Mouse (Mus musculus) gastrocnemius, postnatal 4 days (tissue): ENCODE measurements around the gene Tbxa2r. TPM values are rescaled to one million over a fixed set of nuclear protein-coding genes. Genes with fewer than 3 reads are reported as not detected.

Experiments
- DNase-seq, 2 experiments: peaks; one replicate each; pipeline ENCODE4 v3.0.0; 2021 to 2022; ENCODE audit warnings: low spot score in 2 of 2, mixed read lengths in 2 of 2
- total RNA-seq, 2 experiments: library from RNA; stranded (reverse); gene quantifications; 2 replicates each; pipeline ENCODE4 v1.2.3; 2021

The Tbxa2r gene
- total RNA-seq, 2 experiments from 2014 or later = 4.8 to 5.8 TPM

DNA sequence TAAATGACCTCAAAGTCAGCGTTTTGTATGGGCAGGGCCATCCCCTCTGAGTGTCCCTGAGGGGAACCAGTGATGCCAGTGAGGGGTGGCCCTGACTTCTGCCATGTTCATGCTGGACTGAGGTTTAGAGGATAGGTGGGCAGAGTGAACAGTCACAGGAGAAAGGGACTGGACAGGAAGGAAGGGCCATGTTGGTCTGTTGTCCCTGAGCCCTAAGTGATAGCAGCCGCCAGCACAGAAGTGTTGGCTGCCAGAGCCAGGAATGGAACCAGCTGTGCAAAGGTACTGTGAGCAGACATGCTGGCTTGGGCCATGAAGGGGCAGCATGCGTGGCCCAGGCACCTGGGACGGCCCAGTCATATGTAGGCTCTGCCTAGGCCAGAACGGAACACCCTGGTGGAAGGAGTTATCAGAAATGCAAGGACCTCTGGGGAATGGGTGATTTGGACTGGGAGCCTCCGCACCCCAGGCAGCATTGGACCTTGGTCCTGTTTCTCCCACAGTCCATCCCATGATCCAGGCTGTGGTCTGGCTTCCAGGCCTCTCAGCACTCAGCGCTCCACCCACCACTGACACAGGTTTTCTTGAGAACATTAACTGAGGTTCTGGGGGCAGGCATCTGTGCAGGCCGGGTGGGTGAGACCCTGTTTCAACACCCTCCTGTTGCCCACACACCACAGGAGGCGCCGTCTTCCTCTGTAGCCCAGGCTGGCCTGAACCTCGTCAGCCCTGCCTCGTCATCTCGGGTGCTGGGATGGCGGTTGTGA, 28.8 kb upstream of the Tbxa2r start:
- DNase-seq = no peak

DNA sequence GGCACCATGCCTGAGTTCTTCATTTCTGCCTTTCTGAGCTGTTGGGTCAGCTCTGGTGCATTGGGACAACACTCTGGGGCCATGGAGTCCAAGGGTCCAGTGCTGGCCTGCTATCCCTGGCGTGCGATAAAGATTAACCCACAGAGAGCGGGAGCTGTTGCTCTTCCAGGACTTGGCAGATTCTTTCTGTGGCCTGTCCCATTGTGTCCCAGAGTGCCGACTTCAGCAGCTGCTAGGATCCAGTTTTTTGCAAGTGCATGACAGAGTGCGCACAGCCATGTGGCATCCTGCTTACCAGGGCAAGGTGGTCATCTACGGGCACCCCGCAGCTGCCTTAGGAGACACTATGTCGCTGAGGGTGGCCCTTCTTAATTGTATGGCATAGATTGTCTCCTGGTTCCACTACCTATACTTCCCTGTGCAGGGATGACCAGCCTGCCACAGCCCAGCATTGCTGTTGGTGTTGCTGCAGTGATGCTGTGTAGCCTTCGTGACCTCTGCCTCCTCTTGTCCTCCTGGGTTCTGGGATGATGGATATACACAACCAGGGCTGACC, 28.1 kb upstream of the Tbxa2r start:
- no peak for DNase-seq

DNA sequence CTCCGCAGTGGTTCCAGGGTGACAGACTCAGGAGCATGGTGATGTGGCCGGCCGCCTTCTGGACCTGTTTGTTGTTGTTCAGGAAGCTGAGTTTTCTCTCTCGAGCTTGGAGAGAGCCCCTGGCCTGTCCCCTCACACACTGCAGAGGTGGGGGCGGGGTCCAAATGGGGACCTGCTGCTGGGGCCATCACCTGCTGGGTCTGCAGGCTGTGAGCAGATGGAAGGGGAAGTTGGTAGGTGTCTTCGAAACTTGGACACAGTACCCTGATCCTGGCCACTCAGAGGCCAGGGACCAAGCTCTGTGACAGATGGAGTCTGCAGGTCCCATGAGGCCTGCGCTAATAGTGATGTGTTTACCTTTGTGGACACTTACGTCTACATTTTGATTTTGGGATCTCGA, 27.2 kb upstream of the Tbxa2r start:
- no peak for DNase-seq

DNA sequence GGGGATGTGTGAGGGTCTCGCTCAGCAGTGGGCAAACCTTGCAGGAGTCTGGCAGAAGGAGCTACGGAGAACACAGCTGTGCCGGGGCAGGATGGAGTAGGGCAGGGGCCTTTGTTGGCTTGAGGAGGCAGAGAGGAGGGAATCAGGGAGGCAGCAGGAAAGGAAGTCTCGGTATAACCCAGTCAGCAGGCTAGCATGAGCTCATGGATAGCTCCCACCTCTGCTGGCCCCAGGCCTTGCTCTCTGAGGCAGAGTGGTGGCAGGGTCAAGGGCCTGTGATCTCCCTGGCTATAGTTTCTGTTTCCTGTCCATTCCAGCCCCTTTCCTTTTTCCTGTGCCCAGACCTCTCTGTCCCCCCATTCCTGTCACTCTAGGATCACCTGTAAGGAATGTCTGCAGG, 26.2 kb upstream of the Tbxa2r start:
- no peak for DNase-seq

DNA sequence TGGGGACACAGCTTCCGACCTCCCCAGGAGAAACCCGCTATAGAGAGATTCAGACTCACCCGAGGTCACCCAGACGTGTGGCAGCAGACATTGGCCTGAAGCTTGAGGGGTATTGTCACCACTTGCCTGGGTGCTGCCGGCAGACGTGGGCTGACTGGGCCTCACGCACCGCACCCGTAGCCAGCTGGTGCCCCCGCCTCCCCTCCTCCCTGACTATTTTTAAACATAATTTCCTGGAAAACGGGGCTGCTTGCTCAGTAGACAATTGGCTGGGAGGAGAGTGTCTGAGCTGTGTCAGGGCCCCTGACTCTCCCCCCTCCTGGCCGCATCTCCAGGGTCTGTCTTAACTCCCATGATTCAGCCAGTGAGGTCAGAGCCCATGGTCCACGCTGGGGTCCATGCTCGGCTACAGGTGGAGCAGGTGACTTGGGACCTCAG, 25.7 kb upstream of the Tbxa2r start:
- no peak for DNase-seq

DNA sequence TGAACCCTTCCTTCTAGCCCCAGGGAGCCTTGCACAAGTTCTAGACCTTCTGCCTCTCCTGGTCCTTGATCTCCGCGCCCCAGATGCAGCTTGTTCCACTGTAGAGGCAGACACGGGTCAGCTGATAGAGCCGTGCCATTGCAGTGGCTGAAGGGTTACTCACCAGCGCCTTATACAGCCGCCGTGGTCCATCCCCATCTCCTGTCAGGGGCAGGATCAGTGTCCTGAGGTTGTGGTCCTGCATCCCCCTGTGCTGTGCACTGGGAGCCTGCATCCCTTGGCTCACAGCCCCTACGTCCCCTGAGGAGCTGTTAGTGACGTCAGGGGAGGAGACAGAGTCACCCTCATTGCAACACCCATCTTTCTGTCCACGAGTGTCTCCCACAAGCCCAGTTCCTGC, 25.3 kb upstream of the Tbxa2r start:
- DNase-seq = no peak

DNA sequence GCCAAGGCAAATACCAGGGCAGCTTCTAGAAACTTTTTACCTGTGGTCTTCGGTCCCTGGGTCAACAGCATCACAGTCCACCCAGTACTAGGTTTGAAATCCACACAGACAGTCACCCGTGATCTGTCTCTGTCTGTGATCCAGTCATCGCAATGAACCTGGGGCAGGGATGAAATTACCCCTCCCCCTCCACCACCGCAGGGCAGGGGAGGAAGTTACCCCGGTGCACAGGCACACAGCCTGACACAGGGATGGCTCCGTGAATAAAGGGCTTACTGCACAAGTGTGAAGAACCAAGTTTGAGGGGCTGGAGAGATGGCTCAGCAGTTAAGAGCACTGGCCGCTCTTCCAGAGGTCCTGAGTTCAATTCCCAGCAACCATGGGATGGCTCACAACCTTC, 24.8 kb upstream of the Tbxa2r start:
- DNase-seq = no peak

DNA sequence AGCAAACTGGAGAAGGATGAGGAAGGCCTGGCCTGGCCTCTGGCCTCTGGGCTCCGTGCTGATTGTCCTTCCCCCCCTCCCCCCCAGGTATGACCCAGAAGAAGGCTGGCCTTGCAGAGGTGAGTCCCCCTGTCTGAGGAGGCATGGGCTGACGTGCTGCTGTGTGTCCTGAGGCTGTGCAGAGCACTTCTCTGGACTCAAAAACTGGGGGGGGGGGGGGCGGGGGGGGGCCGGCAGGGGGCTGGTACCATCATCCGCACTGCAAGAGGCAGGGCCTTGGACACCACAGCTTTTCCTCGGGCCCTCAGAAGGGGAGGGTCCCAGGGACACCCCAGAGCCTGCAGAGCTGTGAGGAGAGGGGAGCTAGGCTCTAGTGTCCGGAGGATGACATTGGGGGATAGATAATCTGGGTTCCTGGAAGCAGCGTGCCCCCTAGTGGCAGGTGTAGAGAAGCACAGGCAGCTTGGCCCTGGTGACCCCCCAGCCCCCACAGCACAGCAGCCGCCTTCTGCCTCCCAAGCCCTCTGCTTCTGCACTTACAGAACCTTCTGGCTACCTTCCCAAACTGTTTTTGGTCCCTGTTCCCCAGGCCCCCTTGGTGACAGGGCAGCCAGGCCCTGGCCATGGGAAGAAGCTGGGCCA, 23.8 kb upstream of the Tbxa2r start:
- no peak for DNase-seq

DNA sequence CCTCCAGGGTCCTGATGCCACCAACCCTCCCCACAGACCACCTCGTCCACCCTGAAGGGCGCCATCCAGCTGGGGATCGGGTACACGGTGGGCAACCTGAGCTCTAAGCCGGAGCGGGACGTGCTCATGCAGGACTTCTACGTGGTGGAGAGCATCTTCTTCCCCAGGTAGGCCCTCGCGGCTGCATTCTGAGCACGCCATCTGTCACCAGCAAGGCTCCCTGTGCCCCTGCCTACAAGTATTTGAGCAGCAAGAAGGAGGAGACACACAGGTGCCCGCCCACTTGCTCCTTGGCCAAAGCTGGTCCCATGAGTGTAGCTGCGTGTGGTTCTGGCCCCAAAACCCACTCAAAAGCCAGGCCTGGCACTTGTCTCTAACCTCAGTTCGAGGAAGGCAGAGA, 22.9 kb upstream of the Tbxa2r start:
- DNase-seq = no peak

DNA sequence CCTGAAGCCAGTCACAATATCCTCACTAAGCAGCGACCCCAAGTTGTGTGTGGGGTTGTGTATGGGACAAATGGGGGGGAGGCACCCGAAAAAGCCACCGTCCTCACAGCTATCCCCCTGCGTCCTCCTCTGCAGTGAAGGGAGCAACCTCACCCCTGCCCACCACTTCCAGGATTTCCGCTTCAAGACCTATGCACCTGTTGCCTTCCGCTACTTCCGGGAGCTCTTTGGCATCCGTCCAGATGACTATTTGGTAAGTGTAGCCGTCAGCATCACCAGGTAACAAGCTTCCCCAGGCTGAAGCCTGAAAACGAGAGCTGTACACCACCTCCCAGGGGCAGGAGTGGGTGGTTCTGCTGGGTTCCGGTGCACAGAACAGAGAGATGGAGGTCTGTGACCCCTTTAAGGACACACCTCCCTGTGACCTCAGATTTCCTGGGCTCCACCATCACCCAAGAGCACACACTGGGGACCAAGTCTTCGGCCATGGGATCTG, 22.3 kb upstream of the Tbxa2r start:
- no peak for DNase-seq

DNA sequence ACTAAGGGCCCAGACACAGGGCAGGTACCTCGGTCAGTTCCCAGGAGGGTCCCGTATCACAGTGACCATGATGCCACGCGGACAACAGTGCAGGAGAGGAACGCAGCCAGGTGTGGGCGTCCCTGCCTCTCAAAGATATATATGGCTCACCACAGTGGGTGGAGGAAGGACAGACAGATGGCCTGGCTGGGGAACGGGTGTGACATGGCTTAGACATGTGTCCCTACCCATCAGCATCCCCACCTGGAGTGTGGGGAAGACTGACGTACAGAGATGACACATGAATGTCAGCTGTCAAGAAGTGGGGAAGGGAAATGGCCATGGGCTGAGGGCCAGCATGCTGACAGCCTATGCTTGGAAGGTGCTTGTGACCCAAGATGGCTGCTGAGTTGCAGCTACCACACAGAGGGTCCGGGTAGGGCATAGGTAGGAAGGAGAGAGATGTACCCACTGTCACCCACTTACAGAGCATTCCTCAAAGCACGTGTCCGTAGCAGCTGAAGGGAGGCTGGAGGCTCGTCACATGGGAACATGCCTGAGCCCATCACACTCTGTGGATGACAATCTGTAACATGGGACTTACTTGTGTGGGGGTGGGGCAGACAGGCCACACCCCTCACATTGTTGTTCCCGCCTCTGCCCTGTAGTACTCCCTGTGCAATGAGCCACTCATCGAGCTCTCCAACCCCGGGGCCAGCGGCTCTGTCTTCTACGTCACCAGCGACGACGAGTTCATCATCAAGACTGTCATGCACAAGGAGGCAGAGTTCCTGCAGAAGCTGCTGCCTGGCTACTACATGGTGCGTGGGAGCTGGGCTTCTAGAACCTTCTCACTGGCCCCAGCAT, 21.5 kb upstream of the Tbxa2r start:
- no peak for DNase-seq

DNA sequence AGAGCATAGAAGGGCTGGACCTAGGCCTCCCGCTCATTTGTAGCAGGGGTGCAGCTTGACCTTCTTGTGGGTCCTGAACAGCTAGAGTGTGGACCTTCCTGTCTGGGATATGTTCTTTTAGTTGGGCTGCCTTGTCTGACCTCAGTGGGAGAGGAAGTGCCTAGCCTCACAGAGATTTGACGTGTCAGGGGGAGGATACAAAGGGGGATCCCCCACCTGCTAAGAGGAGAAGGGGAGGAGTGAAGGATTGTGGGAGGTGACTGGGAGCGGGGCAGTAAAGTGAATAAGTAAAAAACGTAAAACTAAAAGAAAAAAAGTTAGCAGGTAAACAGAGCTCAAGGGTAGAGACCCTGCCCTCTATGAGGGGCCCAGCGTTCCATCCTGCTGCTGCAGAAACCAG, 19.0 kb upstream of the Tbxa2r start:
- no peak for DNase-seq

DNA sequence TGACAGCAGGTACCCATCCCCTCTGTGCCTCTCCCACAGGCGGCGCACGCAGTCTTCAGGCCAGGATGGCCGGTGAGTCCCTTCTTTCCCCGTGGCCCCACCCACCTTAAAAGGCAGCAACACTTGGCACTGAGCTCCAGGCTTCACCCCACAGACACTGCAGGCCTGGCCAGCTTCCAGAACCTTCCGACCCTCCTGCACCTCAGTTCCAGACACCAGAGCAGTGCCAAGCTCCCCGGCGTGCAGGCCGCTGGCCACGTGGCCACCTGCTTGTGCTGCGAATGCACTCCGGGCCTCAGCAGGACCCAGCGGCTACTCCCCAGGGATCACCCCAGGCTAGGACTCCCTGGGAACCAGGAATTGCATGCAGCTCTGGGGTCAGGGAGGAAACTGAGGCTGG, 14.9 kb upstream of the Tbxa2r start:
- DNase-seq = no peak

DNA sequence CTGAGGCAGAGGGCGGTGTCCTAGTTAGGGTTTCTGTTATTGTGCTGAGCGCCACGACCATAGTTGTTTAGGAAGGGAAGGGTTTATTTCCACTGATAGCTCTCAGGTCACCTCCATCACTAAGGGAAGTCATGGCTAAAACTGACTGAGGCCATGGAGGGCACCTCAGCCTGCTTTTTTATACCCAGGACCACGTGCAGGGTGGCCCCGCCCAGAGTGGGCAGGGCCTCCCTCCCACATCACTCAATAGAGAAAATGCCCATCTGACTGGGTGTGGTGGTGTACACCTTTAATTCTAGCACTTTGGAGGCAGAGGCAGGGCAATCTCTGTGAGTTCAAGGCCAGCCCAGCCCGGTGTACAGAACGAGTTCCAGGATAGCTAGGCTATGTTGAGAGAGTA, 14.3 kb upstream of the Tbxa2r start:
- no peak for DNase-seq

DNA sequence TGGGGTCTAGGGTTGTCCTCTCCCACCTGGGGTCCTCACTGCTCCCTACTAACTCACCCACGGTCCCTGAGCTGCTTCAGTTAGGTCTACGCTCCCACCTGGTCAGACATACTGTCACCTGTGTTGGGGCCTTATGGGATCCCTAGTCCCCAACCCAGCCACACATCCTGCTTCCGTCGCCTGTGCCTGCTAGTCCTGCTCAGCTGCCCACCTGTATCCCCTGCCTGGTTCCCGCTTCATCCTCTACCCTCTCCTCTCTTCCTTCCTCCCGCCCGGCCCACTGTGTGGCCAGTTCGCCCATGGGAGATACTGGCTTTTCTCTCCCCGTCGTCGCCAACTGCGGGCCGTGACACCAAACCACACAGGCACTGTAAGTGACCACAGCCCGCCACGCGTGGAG, 12.9 kb upstream of the Tbxa2r start:
- no peak for DNase-seq

DNA sequence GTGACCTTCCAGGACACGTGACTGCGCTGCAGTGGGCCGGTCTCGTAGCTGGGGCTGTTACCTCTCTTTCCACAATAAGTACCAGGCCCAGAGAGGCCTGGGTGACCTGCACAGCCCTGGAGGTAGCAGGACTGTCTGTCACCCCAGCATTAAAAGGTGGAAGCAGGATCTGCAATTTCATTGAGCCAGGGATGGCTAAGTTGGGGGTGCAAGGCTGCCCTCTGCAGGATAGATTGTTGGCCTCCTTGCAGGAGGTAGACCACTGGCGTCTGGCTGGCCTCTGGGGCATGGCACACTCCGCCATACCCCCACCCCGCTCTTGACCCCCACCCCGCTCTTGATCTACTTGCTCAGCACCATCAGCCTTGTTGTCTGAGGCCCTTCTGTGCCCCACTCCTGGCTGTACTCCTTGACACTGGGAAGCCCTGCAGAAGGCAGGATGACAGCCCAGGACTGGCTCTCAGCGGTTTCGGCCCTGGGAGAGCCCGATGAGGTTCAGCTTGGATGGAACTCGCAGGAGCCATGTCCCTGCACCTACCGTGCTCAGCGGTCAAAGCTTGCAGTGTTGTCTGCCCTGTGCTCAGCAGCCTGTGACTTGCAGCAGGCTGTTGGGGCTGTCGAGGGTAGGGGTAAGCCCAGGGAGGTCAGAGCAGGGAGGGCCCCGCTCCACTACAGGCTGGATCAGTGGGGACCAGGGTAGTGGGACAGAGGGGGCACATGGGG, 12.0 kb upstream of the Tbxa2r start:
- DNase-seq = no peak

DNA sequence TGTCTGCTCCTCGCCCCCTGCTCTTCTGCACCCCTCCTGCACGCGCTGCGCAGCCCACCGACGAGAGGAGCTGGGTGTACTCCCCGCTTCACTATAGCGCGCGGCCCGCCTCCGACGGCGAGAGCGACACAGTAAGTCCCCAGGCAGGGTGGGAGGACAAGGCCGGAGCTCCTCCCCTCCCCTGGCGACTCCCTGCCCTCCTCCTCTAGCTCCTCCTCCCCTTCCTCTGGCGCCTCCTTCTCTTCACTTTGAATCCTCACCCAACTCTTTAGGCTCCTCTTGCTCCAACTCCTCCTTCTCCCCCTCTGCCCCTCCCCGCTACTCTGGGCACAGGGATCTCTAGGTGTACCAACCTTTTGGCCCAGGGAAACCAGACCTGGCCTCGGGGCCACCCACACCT, 11.3 kb upstream of the Tbxa2r start:
- no peak for DNase-seq

DNA sequence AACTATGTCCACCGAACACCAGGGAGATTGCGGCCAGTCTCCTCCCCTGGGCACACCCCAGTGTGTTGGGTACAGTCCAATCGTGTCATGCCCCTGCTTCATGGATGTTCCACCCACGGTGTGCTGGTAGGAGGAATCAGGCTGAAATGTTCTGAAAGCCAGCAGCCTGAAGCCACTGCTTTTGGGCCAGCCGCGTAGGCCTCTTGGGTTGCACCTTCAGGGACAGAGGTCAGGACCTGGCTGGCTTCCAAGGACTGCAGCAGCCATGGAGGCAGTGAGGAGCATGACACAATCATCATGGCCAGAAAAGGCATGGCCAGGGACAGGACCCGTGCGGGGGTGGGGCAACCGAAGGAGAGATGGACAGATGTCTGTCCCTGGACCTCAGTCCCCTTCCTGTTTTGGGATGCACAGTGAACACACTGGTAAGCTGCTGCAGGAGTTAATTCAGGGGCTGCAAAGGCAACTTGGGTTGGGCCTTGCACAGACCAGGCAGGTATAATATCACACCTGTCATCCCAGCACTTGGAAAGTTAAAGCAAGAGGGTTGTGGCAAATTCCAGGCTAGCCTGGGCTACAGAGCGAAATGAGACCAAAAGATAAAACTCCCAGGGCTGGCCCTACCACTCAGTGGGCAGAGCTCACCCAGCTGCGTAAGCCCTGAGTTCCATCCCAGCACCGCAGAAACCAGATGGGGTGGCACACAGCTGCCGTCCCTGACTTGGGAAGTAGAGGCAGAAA, 9.8 kb upstream of the Tbxa2r start:
- DNase-seq = no peak

DNA sequence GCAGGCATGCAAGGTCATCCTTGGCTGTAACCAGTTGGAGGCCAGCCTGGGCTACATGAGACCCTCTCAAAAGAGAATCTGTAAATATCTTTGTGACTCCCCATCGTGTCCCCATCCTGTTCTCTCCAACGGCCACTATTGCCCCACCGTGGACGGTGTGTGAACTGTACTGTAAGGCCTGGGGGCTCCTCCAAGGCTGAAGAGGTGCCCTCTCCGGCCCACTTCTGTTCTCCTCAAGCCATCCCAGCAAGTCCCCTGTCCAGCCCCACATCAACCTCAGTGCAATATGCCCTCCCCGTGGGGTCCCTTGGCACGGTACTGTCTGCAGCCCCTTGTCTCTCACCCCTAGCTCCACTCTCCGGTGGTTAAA, 9.2 kb upstream of the Tbxa2r start:
- DNase-seq = no peak
